Mouse (Mus musculus) CH12.LX (cell line): ENCODE results near the gene Crhbp. TPM values are rescaled to one million over a fixed set of nuclear protein-coding genes. Genes with fewer than 3 reads are reported as not detected.
A peak's percentile ranks its signal among the peaks of the same experiment; 100 is the strongest.

Experiments used
- DNase-seq: peaks from one replicate; pipeline ENCODE4 v3.0.0-alpha.2; 2013; ENCODE audit errors: extremely low read depth
- H3K27ac ChIP-seq: 2 replicates; pipeline ENCODE4 v1.5.1; 2012; ENCODE audit warnings: low read depth, mild to moderate bottlenecking, control low read depth, moderate library complexity; ENCODE audit not compliant: insufficient read depth
- H3K27me3 ChIP-seq: replicated peaks from 2 replicates; pipeline ENCODE3; 2012; ENCODE audit warnings: inconsistent platforms
- H3K36me3 ChIP-seq, 2 experiments: replicated peaks in 1 of 2; 2 replicates each; pipeline versions ENCODE3 to v1.6.1; 2012; ENCODE audit warnings: inconsistent platforms in 1 of 2, low read length in 1 of 2, mild to moderate bottlenecking in 1 of 2, mixed read lengths in 1 of 2, moderate library complexity in 1 of 2; ENCODE audit not compliant: control insufficient read depth in 1 of 2, insufficient read depth in 1 of 2
- H3K4me1 ChIP-seq, 2 experiments: 2 replicates each; pipeline ENCODE4 v1.6.1; 2012; ENCODE audit warnings: inconsistent platforms in 1 of 2, moderate library complexity in 1 of 2; ENCODE audit not compliant: insufficient read depth in 2 of 2, control insufficient read depth in 1 of 2
- H3K4me2 ChIP-seq: 2 replicates; pipeline ENCODE4 v1.6.1; 2012; ENCODE audit warnings: low read depth, mild to moderate bottlenecking, control low read depth; ENCODE audit not compliant: poor library complexity, insufficient read depth, severe bottlenecking
- H3K4me3 ChIP-seq, 3 experiments: fragments of 150-350 bp in 1 of 3; sonication (generic) in 1 of 3; replicated peaks in 1 of 3; 2 replicates each; pipeline versions ENCODE3 to v1.5.1; 2011 to 2012; ENCODE audit warnings: low read depth in 2 of 3, low read length in 2 of 3, mild to moderate bottlenecking in 2 of 3, moderate library complexity in 2 of 3, control low read depth in 1 of 3, improper control_type of control experiment in 1 of 3, inconsistent platforms in 1 of 3, mixed read lengths in 1 of 3; ENCODE audit not compliant: poor library complexity in 1 of 3
- H3K79me2 ChIP-seq: replicated peaks from 2 replicates; pipeline ENCODE4 v1.6.1; 2012; ENCODE audit warnings: mild to moderate bottlenecking, moderate library complexity; ENCODE audit not compliant: control insufficient read depth, poor library complexity, insufficient read depth, severe bottlenecking; ENCODE audit errors: extremely low read depth
- H3K9ac ChIP-seq: 2 replicates; pipeline ENCODE4 v1.6.1; 2012; ENCODE audit warnings: low read depth, mild to moderate bottlenecking, control low read depth, moderate library complexity; ENCODE audit not compliant: insufficient read depth
- H3K9me3 ChIP-seq: replicated peaks from 2 replicates; pipeline ENCODE3; 2012; ENCODE audit warnings: low read length, inconsistent platforms, mixed read lengths
- BHLHE40 ChIP-seq: IDR thresholded peaks from 2 replicates; pipeline ENCODE4 v1.6.1; 2011; ENCODE audit warnings: mild to moderate bottlenecking, low read depth, low read length, improper control_type of control experiment
- CHD2 ChIP-seq: IDR thresholded peaks from 2 replicates; pipeline ENCODE4 v1.6.1; 2011; ENCODE audit warnings: low read length, improper control_type of control experiment
- EP300 ChIP-seq: IDR thresholded peaks from 2 replicates; pipeline ENCODE4 v1.6.1; 2011; ENCODE audit warnings: low read length, improper control_type of control experiment
- ETS1 ChIP-seq: conservative IDR thresholded peaks from 2 replicates; pipeline ENCODE4 v1.6.1; 2012; ENCODE audit warnings: low read depth, mild to moderate bottlenecking, inconsistent platforms, low read length, improper control_type of control experiment, moderate library complexity
- JUN ChIP-seq: IDR thresholded peaks from 2 replicates; pipeline ENCODE4 v1.6.1; 2011; ENCODE audit warnings: low read depth, mild to moderate bottlenecking, low read length, improper control_type of control experiment, moderate library complexity; ENCODE audit not compliant: insufficient read depth
- JUND ChIP-seq: conservative IDR thresholded peaks from 2 replicates; pipeline ENCODE4 v1.6.1; 2011; ENCODE audit warnings: low read depth, low read length, improper control_type of control experiment
- KAT2A ChIP-seq: IDR thresholded peaks from 2 replicates; pipeline ENCODE4 v1.6.1; 2012; ENCODE audit warnings: low read length, improper control_type of control experiment, inconsistent platforms; ENCODE audit not compliant: insufficient replicate concordance
- MAFK ChIP-seq: IDR thresholded peaks from 2 replicates; pipeline ENCODE4 v1.6.1; 2011; ENCODE audit warnings: low read length, improper control_type of control experiment; ENCODE audit not compliant: insufficient replicate concordance
- NELFE ChIP-seq: IDR thresholded peaks from 2 replicates; pipeline ENCODE4 v1.6.1; 2011; ENCODE audit warnings: low read depth, low read length, improper control_type of control experiment
- NRF1 ChIP-seq: IDR thresholded peaks from 2 replicates; pipeline ENCODE4 v1.6.1; 2014; ENCODE audit warnings: low read depth, mild to moderate bottlenecking, inconsistent platforms, low read length, improper control_type of control experiment, moderate library complexity
- TCF12 ChIP-seq: IDR thresholded peaks from 2 replicates; pipeline ENCODE4 v1.6.1; 2014; ENCODE audit warnings: low read depth, mild to moderate bottlenecking, inconsistent platforms, low read length, improper control_type of control experiment
- dilution Hi-C: fragments of 300-500 bp; cut with MboI; formaldehyde crosslinking; loops from 2 replicates; pipeline ENCODE4 v1.14.3; 2020; ENCODE audit warnings: low sequenced_read_pairs; ENCODE audit not compliant: extremely low pct_unique_long_range_greater_than_20kb, extremely low pct_ligation_motif_present
- in situ Hi-C: fragments of 300-500 bp; cut with MboI; formaldehyde crosslinking; loops from 3 replicates; pipeline ENCODE4 v1.14.3; 2019; ENCODE audit warnings: low sequenced_read_pairs, low pct_ligation_motif_present, low pct_unique_long_range_greater_than_20kb, mixed read lengths
- polyA plus RNA-seq: library from polyadenylated mRNA; unstranded; fragments of >175 nt; gene quantifications from 2 replicates; pipeline ENCODE4 v1.2.1, GENCODE M21; 2012; ENCODE audit warnings: low read depth; ENCODE audit not compliant: insufficient read length
- total RNA-seq, 2 experiments: library from RNA; depleted of rRNA; stranded (reverse); fragments of 300-350 nt in 1 of 2; fragments of >200 nt in 1 of 2; gene quantifications; 2 replicates each; pipeline ENCODE4 v1.2.3; 2012 to 2014

The Crhbp gene
- total and polyA plus RNA-seq, 3 experiments: not detected

GRCm38 (mm10) chr13:95388226-95388625, 56.5 kb downstream of the Crhbp start:
- TF ChIP-seq BHLHE40: no peak
- no peak for TF ChIP-seq KAT2A
- TF ChIP-seq NELFE: no peak
- no peak for TF ChIP-seq CHD2
- TF ChIP-seq EP300: no peak
- no peak for TF ChIP-seq JUND
- no peak for TF ChIP-seq TCF12
- in situ Hi-C loops (loop anchor here (5.0 kb wide), 1 partner anchor 84 kb away; no protein-coding TSS in a partner anchor), dilution Hi-C loops (no loop called here)

GRCm38 (mm10) chr13:95382418-95382817, 62.3 kb downstream of the Crhbp start:
- no peak overlapping the region for H3K27ac ChIP-seq
- H3K4me2 ChIP-seq: no peak overlapping the region
- H3K4me1 ChIP-seq: peaks cover 7 to 11% of the 10 kb centered on the region in 2 experiments; a peak in 3 of 4 replicates
- no peak overlapping the region for H3K4me3 ChIP-seq
- TF ChIP-seq BHLHE40 (0 out of 2 replicates have a peak, but pooled peaks have one; percentile 17), ETS1 (0 out of 2 replicates have a peak, but pooled peaks have one; percentile 5), NRF1 (no peak), MAFK (no peak), JUN (no peak), EP300 (no peak)
- in situ Hi-C loops (no loop called here), dilution Hi-C loops (no loop called here)
- no peaks in the 10 kb centered on the region for H3K36me3 ChIP-seq
- no peaks in the 10 kb centered on the region for H3K9me3 ChIP-seq
- peak; percentile 44 for DNase-seq
- no peaks in the 10 kb centered on the region for H3K27me3 ChIP-seq
- H3K79me2 ChIP-seq: no peaks in the 10 kb centered on the region
- H3K9ac ChIP-seq: no peak overlapping the region

More at GRCm38 (mm10) chr13:95388226-95388625, 56.5 kb downstream of the Crhbp start:
- no peak overlapping the region for H3K27ac ChIP-seq
- no peak for DNase-seq
- 0 out of 4 replicates have a peak, but pooled peaks cover 0 to 3% of the 10 kb centered on the region in 2 experiments for H3K4me1 ChIP-seq
- H3K4me3 ChIP-seq: no peak overlapping the region
- no peaks in the 10 kb centered on the region for H3K36me3 ChIP-seq
- H3K9me3 ChIP-seq: no peaks in the 10 kb centered on the region
- H3K27me3 ChIP-seq: no peaks in the 10 kb centered on the region
- no peaks in the 10 kb centered on the region for H3K79me2 ChIP-seq
- no peak overlapping the region for H3K9ac ChIP-seq
- H3K4me2 ChIP-seq: no peak overlapping the region

Other genes with a start within 250 kb of the Crhbp start
- gene Pde8b, start 194.6 kb downstream of the Crhbp start, total RNA-seq (2012; rRNA removed): 0.25 and 0.76 TPM in 2 replicates
- 0.93 and 0.99 TPM in 2 replicates for gene Pde8b, start 194.6 kb downstream of the Crhbp start, total RNA-seq (2014; rRNA removed)
- gene Pde8b, start 194.6 kb downstream of the Crhbp start, polyA plus RNA-seq: 2.0 and 2.5 TPM in 2 replicates
- gene Zbed3, start 121.3 kb downstream of the Crhbp start, total RNA-seq (2012; rRNA removed): 6.2 and 8.2 TPM in 2 replicates
- 7.6 and 9.0 TPM in 2 replicates for gene Zbed3, start 121.3 kb downstream of the Crhbp start, total RNA-seq (2014; rRNA removed)
- 40.2 and 50.3 TPM in 2 replicates for gene Zbed3, start 121.3 kb downstream of the Crhbp start, polyA plus RNA-seq
- gene Aggf1, start 69.6 kb downstream of the Crhbp start, total RNA-seq (2012; rRNA removed): 49.1 and 65.4 TPM in 2 replicates
- 47.3 and 52.0 TPM in 2 replicates for gene Aggf1, start 69.6 kb downstream of the Crhbp start, total RNA-seq (2014; rRNA removed)
- gene Aggf1, start 69.6 kb downstream of the Crhbp start, polyA plus RNA-seq: 68.6 and 73.4 TPM in 2 replicates
- not detected in 2 replicates for gene S100z, start 33.8 kb upstream of the Crhbp start, total RNA-seq (2012; rRNA removed)
- not detected in 2 replicates for gene S100z, start 33.8 kb upstream of the Crhbp start, total RNA-seq (2014; rRNA removed)
- not detected in 2 replicates for gene S100z, start 33.8 kb upstream of the Crhbp start, polyA plus RNA-seq
- not detected in 2 replicates for gene F2rl1, start 80.3 kb upstream of the Crhbp start, total RNA-seq (2012; rRNA removed)
- not detected in 2 replicates for gene F2rl1, start 80.3 kb upstream of the Crhbp start, total RNA-seq (2014; rRNA removed)
- gene F2rl1, start 80.3 kb upstream of the Crhbp start, polyA plus RNA-seq: not detected in 2 replicates
- gene F2r, start 173.6 kb upstream of the Crhbp start, total RNA-seq (2012; rRNA removed): 0.04 and 0.17 TPM in 2 replicates
- gene F2r, start 173.6 kb upstream of the Crhbp start, total RNA-seq (2014; rRNA removed): 0.28 and 0.30 TPM in 2 replicates
- gene F2r, start 173.6 kb upstream of the Crhbp start, polyA plus RNA-seq: 0.10 and 0.30 TPM in 2 replicates